Mouse (Mus musculus) neural tube, embryonic 15.5 days (tissue): ENCODE measurements around the gene Atp10a. TPM values are rescaled to one million over a fixed set of nuclear protein-coding genes. Genes with fewer than 3 reads are reported as not detected.
A peak's percentile ranks its signal among the peaks of the same experiment; 100 is the strongest.
"Not testable (repeated sequence)": the region's sequence is repeated elsewhere in the genome, so short reads cannot be mapped to it uniquely, and the experiment has no call there.

Experiments used
- ATAC-seq: fragments of 200-750 bp; cut with Nextera tagmentation; 2 replicates; pipeline ENCODE4 v1.8.0; 2017; ENCODE audit warnings: mild to moderate bottlenecking, moderate TSS enrichment, moderate library complexity; ENCODE audit not compliant: low FRiP score
- H3K27ac ChIP-seq: fragments of 300-500 bp; sonication (generic); replicated peaks from 2 replicates; pipeline ENCODE4 v1.5.1; 2015; ENCODE audit warnings: mild to moderate bottlenecking, inconsistent platforms
- H3K27me3 ChIP-seq: fragments of 300-500 bp; sonication (generic); replicated peaks from 2 replicates; pipeline ENCODE4 v1.6.1; 2015; ENCODE audit warnings: inconsistent platforms
- H3K36me3 ChIP-seq: fragments of 300-500 bp; sonication (generic); 2 replicates; pipeline ENCODE4 v1.6.1; 2015; ENCODE audit warnings: inconsistent platforms
- H3K4me1 ChIP-seq: fragments of 300-500 bp; sonication (generic); 2 replicates; pipeline ENCODE4 v1.6.1; 2015; ENCODE audit warnings: inconsistent platforms
- H3K4me2 ChIP-seq: fragments of 300-500 bp; sonication (generic); 2 replicates; pipeline ENCODE4 v1.6.1; 2015; ENCODE audit warnings: inconsistent platforms, mild to moderate bottlenecking, moderate library complexity
- H3K4me3 ChIP-seq: fragments of 300-500 bp; sonication (generic); replicated peaks from 2 replicates; pipeline ENCODE4 v1.5.1; 2015; ENCODE audit warnings: mild to moderate bottlenecking, inconsistent platforms
- H3K9ac ChIP-seq: fragments of 300-500 bp; sonication (generic); replicated peaks from 2 replicates; pipeline ENCODE4 v1.6.1; 2015; ENCODE audit warnings: mild to moderate bottlenecking, inconsistent platforms
- H3K9me3 ChIP-seq: fragments of 300-500 bp; sonication (generic); replicated peaks from 2 replicates; pipeline ENCODE4 v1.6.1; 2016; ENCODE audit warnings: inconsistent platforms
- WGBS: fragments of 180-500 bp; shearing (Covaris S2); methylation state at CpG from one replicate; pipeline ENCODE4 v1.1.7; 2015; ENCODE audit warnings: mixed read lengths; 5-methylcytosine and 5-hydroxymethylcytosine counted together
- polyA plus RNA-seq: library from polyadenylated mRNA; unstranded; fragments of >200 nt; fragmentation: Nextera tagmentation; extraction: Ambion mirVana; gene quantifications from 2 replicates; pipeline ENCODE4 v1.2.1, GENCODE M21; 2015

Gene Atp10a
- polyA plus RNA-seq, 1 experiment from 2014 or later = 1.1 TPM

DNA sequence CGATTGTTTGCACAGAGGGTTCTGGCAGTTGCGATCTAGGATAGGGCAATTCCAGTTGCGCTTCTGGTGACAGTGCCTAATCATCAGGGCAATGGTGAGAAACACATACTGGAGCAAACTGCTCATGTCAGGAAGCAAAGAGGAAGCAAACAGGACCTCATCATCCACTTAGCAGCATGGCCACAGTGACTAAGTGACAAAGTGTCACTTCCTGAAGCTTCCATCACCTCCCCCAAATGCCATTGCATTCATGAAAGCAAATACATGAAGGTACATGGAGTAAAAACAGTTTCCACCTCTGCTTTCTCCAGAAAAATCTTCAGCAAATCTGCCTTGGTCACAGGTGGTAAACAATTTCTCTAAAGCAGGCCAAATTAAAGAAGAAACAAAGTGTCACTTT lies 168.7 kb downstream of the Atp10a start:
- Histone ChIP-seq H3K4me1 (peaks cover 6% of the 10 kb centered on the region; the same call in 1 of the 2 replicates), H3K4me2 (no peak overlapping the region), H3K36me3 (no peaks in the 10 kb centered on the region), H3K9me3 (no peaks in the 10 kb centered on the region), H3K27ac (no peak overlapping the region), H3K27me3 (no peaks in the 10 kb centered on the region), H3K4me3 (no peak overlapping the region), H3K9ac (no peak overlapping the region)
- WGBS = 91% methylated on average over 3 of the region's 3 CpGs
- no peak for ATAC-seq

DNA sequence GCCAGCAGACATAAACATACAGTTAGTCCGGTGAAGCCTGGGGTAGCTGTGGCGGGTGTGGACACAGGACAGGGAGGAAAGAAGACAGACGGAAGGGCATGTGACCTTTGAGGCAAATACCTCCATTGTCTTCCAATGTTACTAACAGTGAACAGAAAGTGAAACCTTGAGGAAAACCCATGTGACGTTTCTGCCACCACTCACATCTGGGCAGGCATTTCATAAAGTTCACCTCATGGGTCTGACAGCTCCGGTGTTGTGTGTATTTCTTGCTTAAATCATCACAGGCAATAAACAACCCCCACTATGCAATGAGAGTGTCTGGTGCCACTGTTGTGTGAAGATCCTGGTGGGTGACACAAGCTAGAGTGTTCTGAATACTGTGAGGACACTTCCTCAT lies 173.1 kb downstream of the Atp10a start:
- H3K9ac ChIP-seq = no peak overlapping the region
- H3K36me3 ChIP-seq = no peaks in the 10 kb centered on the region
- no peaks in the 10 kb centered on the region for H3K27me3 ChIP-seq
- no peak for ATAC-seq
- H3K4me3 ChIP-seq = no peak overlapping the region
- 85% methylated on average over 5 of the region's 5 CpGs for WGBS
- H3K4me1 ChIP-seq = no peaks in the 10 kb centered on the region
- H3K9me3 ChIP-seq = no peaks in the 10 kb centered on the region
- H3K27ac ChIP-seq = no peak overlapping the region
- H3K4me2 ChIP-seq = no peak overlapping the region

- not testable (repeated sequence) for H3K4me1 ChIP-seq, H3K27ac ChIP-seq, H3K27me3 ChIP-seq, H3K36me3 ChIP-seq, ATAC-seq, H3K4me3 ChIP-seq, H3K9me3 ChIP-seq, H3K9ac ChIP-seq, H3K4me2 ChIP-seq
- WGBS = 94% methylated on average over 32 of the region's 32 CpGs
Observed at GRCm38 (mm10) chr7:58836855-58837606, 181.1 kb downstream of the Atp10a start.

GRCm38 (mm10) chr7:58840367-58840766 lies 184.4 kb downstream of the Atp10a start:
- Histone ChIP-seq H3K36me3 (no peaks in the 10 kb centered on the region), H3K9me3 (no peaks in the 10 kb centered on the region), H3K9ac (no peak overlapping the region), H3K4me3 (no peak overlapping the region), H3K27ac (no peak overlapping the region), H3K4me1 (peaks cover 27% of the 10 kb centered on the region), H3K4me2 (no peak overlapping the region), H3K27me3 (no peaks in the 10 kb centered on the region)
- ATAC-seq = no peak
- WGBS = 89% methylated on average over 2 of the region's 2 CpGs

DNA sequence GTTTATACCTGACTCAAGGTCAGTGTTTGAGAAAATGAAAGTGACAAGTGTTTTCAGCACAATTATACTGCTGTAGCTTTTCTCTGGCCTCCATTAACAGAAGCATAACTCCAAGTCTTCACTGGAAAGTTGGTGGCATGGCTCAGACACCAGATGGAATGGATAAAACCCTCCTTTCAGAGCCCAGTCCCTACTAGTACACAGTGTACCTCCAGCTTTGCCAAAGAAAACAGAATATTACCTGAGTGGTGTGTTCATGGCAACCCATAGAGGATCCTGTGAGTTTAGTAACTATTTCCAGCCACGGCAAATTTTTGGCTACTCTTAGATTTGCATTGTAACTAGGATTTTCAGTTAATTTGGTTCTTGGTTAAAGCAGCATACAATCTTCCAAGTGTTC lies 185.1 kb downstream of the Atp10a start:
- Histone ChIP-seq H3K4me2 (no peak overlapping the region), H3K27ac (no peak overlapping the region), H3K36me3 (no peaks in the 10 kb centered on the region), H3K4me3 (no peak overlapping the region), H3K9ac (no peak overlapping the region), H3K9me3 (no peaks in the 10 kb centered on the region), H3K27me3 (no peaks in the 10 kb centered on the region), H3K4me1 (peaks cover 27% of the 10 kb centered on the region)
- no peak for ATAC-seq
- 93% methylated on average over 1 of the region's 1 CpGs for WGBS

GRCm38 (mm10) chr7:58842818-58843217 lies 186.9 kb downstream of the Atp10a start:
- WGBS = 8% methylated on average over 3 of the region's 3 CpGs
- H3K9ac ChIP-seq = no peak overlapping the region
- H3K27me3 ChIP-seq = no peaks in the 10 kb centered on the region
- H3K27ac ChIP-seq = peak overlapping the region; percentile 85
- H3K9me3 ChIP-seq = no peaks in the 10 kb centered on the region
- no peaks in the 10 kb centered on the region for H3K36me3 ChIP-seq
- no peak overlapping the region for H3K4me3 ChIP-seq
- H3K4me2 ChIP-seq = peak overlapping the region; percentile 1; the same call in 1 of the 2 replicates
- ATAC-seq = peak; percentile 12; the same call in 1 of the 2 replicates
- H3K4me1 ChIP-seq = peaks cover 27% of the 10 kb centered on the region

GRCm38 (mm10) chr7:58843767-58844445 lies 187.9 kb downstream of the Atp10a start:
- Histone ChIP-seq H3K36me3 (no peaks in the 10 kb centered on the region), H3K4me3 (peak overlapping the region; percentile 9; the same call in 1 of the 2 replicates), H3K4me1 (peaks cover 27% of the 10 kb centered on the region), H3K9me3 (no peaks in the 10 kb centered on the region), H3K27me3 (no peaks in the 10 kb centered on the region), H3K27ac (peak overlapping the region; percentile 92), H3K9ac (no peak overlapping the region; the same call in 1 of the 2 replicates), H3K4me2 (peak overlapping the region; percentile 44)
- under 1% methylated on average over 9 of the region's 9 CpGs for WGBS
- ATAC-seq = peak; percentile 95

GRCm38 (mm10) chr7:58844449-58844848 lies 188.5 kb downstream of the Atp10a start:
- Histone ChIP-seq H3K27ac (peak overlapping the region; percentile 92), H3K4me1 (peaks cover 27% of the 10 kb centered on the region), H3K9me3 (no peaks in the 10 kb centered on the region), H3K27me3 (no peaks in the 10 kb centered on the region), H3K36me3 (no peaks in the 10 kb centered on the region), H3K4me2 (peak overlapping the region; percentile 44), H3K4me3 (peak overlapping the region; percentile 9; the same call in 1 of the 2 replicates), H3K9ac (no peak overlapping the region; the same call in 1 of the 2 replicates)
- ATAC-seq = peak; percentile 56
- 26% methylated on average over 4 of the region's 4 CpGs for WGBS

DNA sequence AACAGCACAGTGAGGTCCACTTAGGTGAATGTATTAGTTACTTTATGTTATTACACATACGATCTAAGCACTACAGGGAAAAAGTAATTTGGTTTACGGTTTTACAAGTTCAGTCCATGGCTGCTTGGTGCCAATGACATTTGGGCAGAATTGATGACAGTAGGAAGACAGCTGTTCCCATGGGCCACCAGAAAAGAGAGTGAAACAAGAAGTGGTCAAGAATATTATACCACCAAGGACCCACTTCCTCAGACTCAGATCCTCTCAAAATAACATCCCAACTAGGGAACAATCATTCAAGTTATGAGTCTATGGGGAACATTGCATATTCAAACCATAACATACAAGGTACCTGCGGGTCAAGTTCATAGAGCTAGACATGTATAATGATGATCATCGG lies 203.0 kb downstream of the Atp10a start:
- ATAC-seq = no peak
- H3K4me1 ChIP-seq = no peaks in the 10 kb centered on the region
- WGBS = 95% methylated on average over 4 of the region's 4 CpGs

GRCm38 (mm10) chr7:58863174-58863573 lies 207.2 kb downstream of the Atp10a start:
- Histone ChIP-seq H3K9me3 (no peaks in the 10 kb centered on the region), H3K9ac (no peak overlapping the region), H3K27me3 (no peaks in the 10 kb centered on the region), H3K4me1 (no peaks in the 10 kb centered on the region), H3K4me3 (no peak overlapping the region), H3K4me2 (no peak overlapping the region), H3K36me3 (no peaks in the 10 kb centered on the region), H3K27ac (no peak overlapping the region)
- no peak for ATAC-seq
- WGBS = 87% methylated on average over 3 of the region's 3 CpGs

More for the DNA sequence above, 203.0 kb downstream of the Atp10a start:
- Histone ChIP-seq H3K36me3 (no peaks in the 10 kb centered on the region), H3K9me3 (no peaks in the 10 kb centered on the region), H3K9ac (no peak overlapping the region), H3K4me2 (no peak overlapping the region), H3K4me3 (no peak overlapping the region), H3K27me3 (no peaks in the 10 kb centered on the region), H3K27ac (no peak overlapping the region)

GRCm38 (mm10) chr7:58866865-58867614 lies 211.1 kb downstream of the Atp10a start:
- WGBS = 27% methylated on average over 4 of the region's 4 CpGs
- Histone ChIP-seq H3K9ac (no peak overlapping the region), H3K4me2 (no peak overlapping the region), H3K27ac (no peak overlapping the region), H3K4me3 (no peak overlapping the region), H3K27me3 (no peaks in the 10 kb centered on the region), H3K9me3 (no peaks in the 10 kb centered on the region), H3K36me3 (no peaks in the 10 kb centered on the region), H3K4me1 (no peaks in the 10 kb centered on the region)
- ATAC-seq = no peak
